Mouse (Mus musculus) ES-E14 (cell line): ENCODE results near the gene Adamts14. TPM values are rescaled to one million over a fixed set of nuclear protein-coding genes. Genes with fewer than 3 reads are reported as not detected.

Experiments used
- DNase-seq: peaks from one replicate; pipeline ENCODE4 v3.0.0-alpha.2; 2013; ENCODE audit warnings: low read depth, low spot score
- H3K27ac ChIP-seq: 2 replicates; pipeline ENCODE4 v1.5.1; 2012; ENCODE audit warnings: low read depth, mild to moderate bottlenecking, low read length, moderate library complexity, mixed read lengths; ENCODE audit not compliant: poor library complexity, insufficient read depth, severe bottlenecking
- H3K36me3 ChIP-seq: 2 replicates; pipeline ENCODE4 v1.6.1; 2012; ENCODE audit warnings: mild to moderate bottlenecking, low read length, moderate library complexity, mixed read lengths; ENCODE audit not compliant: control insufficient read depth, poor library complexity, insufficient read depth, severe bottlenecking
- H3K4me1 ChIP-seq, 2 experiments: fragments of 150-350 bp in 1 of 2; sonication (generic) in 1 of 2; 2 replicates each; pipeline ENCODE4 v1.6.1; 2012; ENCODE audit warnings: low read length in 2 of 2, mild to moderate bottlenecking in 1 of 2, mixed read lengths in 1 of 2; ENCODE audit not compliant: control insufficient read depth in 2 of 2, insufficient read depth in 2 of 2, poor library complexity in 1 of 2
- H3K4me3 ChIP-seq, 2 experiments: fragments of 150-350 bp in 1 of 2; sonication (generic) in 1 of 2; 2 replicates each; pipeline ENCODE4 v1.5.1; 2012; ENCODE audit warnings: low read length in 2 of 2, low read depth in 1 of 2, mild to moderate bottlenecking in 1 of 2, mixed read lengths in 1 of 2; ENCODE audit not compliant: insufficient read depth in 1 of 2, poor library complexity in 1 of 2, severe bottlenecking in 1 of 2
- H3K9ac ChIP-seq: 2 replicates; pipeline ENCODE4 v1.6.1; 2012; ENCODE audit warnings: low read depth, mild to moderate bottlenecking, low read length, mixed read lengths; ENCODE audit not compliant: poor library complexity, insufficient read depth, severe bottlenecking
- H3K9me3 ChIP-seq: fragments of 150-350 bp; sonication (generic); 2 replicates; pipeline ENCODE4 v1.6.1; 2012; ENCODE audit warnings: low read depth, mild to moderate bottlenecking, low read length; ENCODE audit not compliant: control insufficient read depth, insufficient read depth
- CHD2 ChIP-seq: IDR thresholded peaks from 2 replicates; pipeline ENCODE4 v1.6.1; 2014; ENCODE audit warnings: mild to moderate bottlenecking, low read depth, low read length, inconsistent platforms
- HCFC1 ChIP-seq: IDR thresholded peaks from 2 replicates; pipeline ENCODE4 v1.6.1; 2012; ENCODE audit warnings: low read length, inconsistent platforms, borderline replicate concordance; ENCODE audit not compliant: insufficient read depth
- MAFK ChIP-seq: IDR thresholded peaks from 2 replicates; pipeline ENCODE4 v1.6.1; 2014; ENCODE audit warnings: mild to moderate bottlenecking, low read depth, low read length, inconsistent platforms; ENCODE audit not compliant: insufficient read depth
- ZC3H11A ChIP-seq: IDR thresholded peaks from 2 replicates; pipeline ENCODE4 v1.6.1; 2012; ENCODE audit warnings: low read depth, mild to moderate bottlenecking, inconsistent platforms, low read length, borderline replicate concordance
- ZNF384 ChIP-seq: IDR thresholded peaks from 2 replicates; pipeline ENCODE4 v1.6.1; 2012; ENCODE audit warnings: low read depth, low read length, inconsistent platforms
- in situ Hi-C, 2 experiments: fragments of 600-800 bp; cut with MboI; formaldehyde crosslinking; loops; one replicate each; pipeline ENCODE4 v1.15.1; 2025; ENCODE audit warnings: low sequenced_read_pairs in 2 of 2, inconsistent platforms in 1 of 2; ENCODE audit not compliant: unreplicated experiment in 2 of 2
- total RNA-seq: library from RNA; depleted of rRNA; stranded (reverse); fragments of 300-350 nt; gene quantifications from 2 replicates; pipeline ENCODE4 v1.2.3, GENCODE M21; 2012

Gene Adamts14
- total RNA-seq, 1 experiment, result 7.4 TPM

- in situ Hi-C loops, result no loop called here
- no peak overlapping the region for H3K9ac ChIP-seq
- H3K27ac ChIP-seq, result no peak overlapping the region
Observed at GRCm38 (mm10) chr10:61312159-61312558, 38.9 kb upstream of the Adamts14 start.

DNA sequence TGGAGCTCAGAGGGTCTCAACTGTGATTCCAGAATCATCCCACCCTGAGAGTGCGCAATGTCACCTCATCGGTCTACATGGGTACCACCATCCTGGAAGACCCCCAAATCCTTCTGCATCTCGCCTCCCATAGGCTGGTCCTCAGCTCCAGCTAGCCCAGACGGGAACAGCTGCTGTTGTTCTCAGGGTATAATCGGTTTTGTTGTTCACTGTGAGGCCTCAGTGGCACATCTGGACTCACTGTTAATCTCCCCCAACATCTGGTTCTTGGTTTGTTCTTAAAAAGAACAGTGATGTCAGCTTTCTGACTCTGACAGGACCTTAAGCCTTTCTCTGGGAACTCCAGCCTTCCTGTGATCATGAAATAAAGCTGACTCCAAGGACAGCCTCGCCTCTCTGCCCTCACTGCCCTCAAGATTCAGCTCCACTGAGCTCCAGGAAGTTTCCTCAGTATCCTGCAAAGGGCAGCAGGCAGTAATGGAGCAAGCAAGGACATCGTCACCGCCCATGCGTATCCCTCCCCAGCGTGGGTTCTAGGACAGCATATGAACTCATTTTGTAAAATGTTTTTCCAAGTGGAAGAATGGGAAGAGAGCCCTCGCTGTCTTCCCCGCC lies 35.6 kb upstream of the Adamts14 start:
- H3K4me1 ChIP-seq, result peaks cover 0 to 15% of the 10 kb centered on the region in 2 experiments
- no peaks in the 10 kb centered on the region for H3K36me3 ChIP-seq
- H3K9me3 ChIP-seq, result no peaks in the 10 kb centered on the region
- no peak overlapping the region for H3K27ac ChIP-seq
- H3K9ac ChIP-seq, result no peak overlapping the region
- H3K4me3 ChIP-seq, result no peak overlapping the region
- in situ Hi-C loops, result no loop called here
- TF ChIP-seq CHD2, result no peak
- TF ChIP-seq MAFK, result no peak
- TF ChIP-seq ZC3H11A, result no peak
- TF ChIP-seq ZNF384, result no peak
- no peak for TF ChIP-seq HCFC1
- no peak for DNase-seq

More at GRCm38 (mm10) chr10:61312159-61312558, 38.9 kb upstream of the Adamts14 start:
- Histone ChIP-seq H3K4me3 (no peak overlapping the region), H3K36me3 (no peaks in the 10 kb centered on the region), H3K4me1 (peaks cover 7 to 29% of the 10 kb centered on the region in 2 experiments), H3K9me3 (no peaks in the 10 kb centered on the region)
- no peak for DNase-seq
- TF ChIP-seq CHD2, result no peak
- TF ChIP-seq ZNF384, result no peak
- no peak for TF ChIP-seq ZC3H11A
- TF ChIP-seq MAFK, result no peak
- TF ChIP-seq HCFC1, result no peak

GRCm38 (mm10) chr10:61305928-61306590 lies 32.8 kb upstream of the Adamts14 start:
- H3K4me3 ChIP-seq, result no peak overlapping the region
- H3K27ac ChIP-seq, result no peak overlapping the region
- H3K36me3 ChIP-seq, result no peaks in the 10 kb centered on the region
- H3K4me1 ChIP-seq, result peaks cover 0 to 8% of the 10 kb centered on the region in 2 experiments; a peak in 3 of 4 replicates
- in situ Hi-C loops, result no loop called here
- DNase-seq, result no peak
- H3K9me3 ChIP-seq, result no peaks in the 10 kb centered on the region
- TF ChIP-seq ZNF384, result no peak
- no peak for TF ChIP-seq MAFK
- no peak for TF ChIP-seq ZC3H11A
- TF ChIP-seq HCFC1, result no peak
- no peak for TF ChIP-seq CHD2
- H3K9ac ChIP-seq, result no peak overlapping the region

DNA sequence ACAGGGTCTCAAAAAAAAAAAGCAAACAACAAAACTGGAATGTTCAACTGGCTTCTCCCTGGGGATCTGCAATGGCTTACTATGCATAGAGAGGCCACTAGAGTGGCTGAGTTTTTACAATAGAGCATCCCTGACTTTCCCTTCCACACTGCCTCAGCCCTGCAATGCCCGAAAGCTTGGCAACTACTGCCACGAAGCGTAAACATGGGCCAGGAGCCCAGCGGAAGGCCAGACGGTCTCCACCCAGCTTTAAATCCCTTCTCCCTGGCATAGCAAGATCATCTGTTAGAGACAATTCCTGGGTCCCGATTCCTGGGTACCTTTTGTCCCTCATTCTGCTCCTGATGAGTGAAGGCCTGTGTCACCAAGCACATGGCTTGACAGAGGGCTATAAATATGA lies 30.8 kb upstream of the Adamts14 start:
- Histone ChIP-seq H3K9me3 (no peaks in the 10 kb centered on the region), H3K9ac (no peak overlapping the region), H3K36me3 (no peaks in the 10 kb centered on the region), H3K27ac (no peak overlapping the region), H3K4me3 (no peak overlapping the region), H3K4me1 (peaks cover 0 to 4% of the 10 kb centered on the region in 2 experiments; a peak in 3 of 4 replicates)
- DNase-seq, result no peak
- in situ Hi-C loops, result no loop called here
- TF ChIP-seq ZNF384 (no peak), ZC3H11A (no peak), HCFC1 (no peak), MAFK (no peak), CHD2 (no peak)
